ENCODE assay signal across 10 mouse cellular contexts in the genomic region with DNA sequence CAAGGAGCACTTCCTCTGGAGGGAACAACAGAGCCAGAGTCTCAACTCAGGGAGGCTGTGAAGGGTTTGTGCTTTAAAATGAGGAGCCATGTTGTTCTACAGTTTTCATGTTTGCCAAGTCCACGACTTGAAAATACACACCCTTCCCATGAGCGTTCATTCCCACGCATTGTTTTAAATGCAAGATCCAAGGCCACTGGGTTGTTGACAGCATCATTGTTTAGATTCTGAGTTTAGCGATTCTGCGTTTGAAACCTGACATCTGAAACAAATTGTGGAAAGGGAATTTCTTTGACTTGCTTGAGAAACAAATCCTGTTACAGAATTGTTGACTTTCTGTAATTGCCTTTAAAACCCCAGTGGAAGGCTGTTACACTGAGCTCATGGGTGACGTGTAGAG.
DNase-seq lines count a peak whose midpoint lies in the region; ATAC-seq lines count a peak whose summit lies in the region.
"Had no signal": no experiment of that assay in that cellular context is flagged by ENCODE, and none has a peak within 500 bp of the region (broad histone marks: within the 10 kb centered on the region; RNA-seq: fewer than 3 reads in every experiment).

No protein-coding gene starts in this region.

- ATAC-seq in hindbrain, embryonic 12.5 days (ENCODE audit: low FRiP score): no peak
- ATAC-seq in midbrain, embryonic 12.5 days (ENCODE audit: low FRiP score, low read depth): no peak

- peak overlapping the region; percentile 88 for H3K27ac ChIP-seq in heart, embryonic 10.5 days
- H3K27ac ChIP-seq in embryonic facial prominence, embryonic 10.5 days (replicated peaks): peak overlapping the region; percentile 93
- peak overlapping the region; percentile 93 for H3K27ac ChIP-seq in hindbrain, embryonic 12.5 days
- peak overlapping the region; percentile 98 for H3K27ac ChIP-seq in midbrain, embryonic 12.5 days (replicated peaks)
- H3K27ac ChIP-seq: liver, embryonic 14.5 days had no signal

- H3K4me2 ChIP-seq in hindbrain, embryonic 12.5 days (replicated peaks): peak overlapping the region; percentile 35
- peak overlapping the region; percentile 41 for H3K4me2 ChIP-seq in midbrain, embryonic 12.5 days (replicated peaks)

- no peaks in the 10 kb centered on the region for H3K27me3 ChIP-seq in heart, embryonic 10.5 days (ENCODE audit: insufficient read depth, poor library complexity, severe bottlenecking)
- peaks cover 4% of the 10 kb centered on the region; the same call in 1 of the 2 replicates for H3K27me3 ChIP-seq in embryonic facial prominence, embryonic 10.5 days (replicated peaks; ENCODE audit: low read depth, poor library complexity, severe bottlenecking)
- no peaks in the 10 kb centered on the region for H3K27me3 ChIP-seq in hindbrain, embryonic 12.5 days
- peaks cover under 1% of the 10 kb centered on the region; the same call in 1 of the 2 replicates for H3K27me3 ChIP-seq in midbrain, embryonic 12.5 days

- H3K36me3 ChIP-seq in heart, embryonic 10.5 days: no peaks in the 10 kb centered on the region
- H3K36me3 ChIP-seq in embryonic facial prominence, embryonic 10.5 days (replicated peaks): no peaks in the 10 kb centered on the region
- H3K36me3 ChIP-seq in hindbrain, embryonic 12.5 days: no peaks in the 10 kb centered on the region
- H3K36me3 ChIP-seq in midbrain, embryonic 12.5 days: no peaks in the 10 kb centered on the region

- WGBS in heart, embryonic 10.5 days: 72% methylated on average over 6 of the region's 6 CpGs
- WGBS in embryonic facial prominence, embryonic 10.5 days: 58% methylated on average over 6 of the region's 6 CpGs
- WGBS in hindbrain, embryonic 12.5 days: 48% methylated on average over 6 of the region's 6 CpGs
- 48% methylated on average over 6 of the region's 6 CpGs for WGBS in midbrain, embryonic 12.5 days

- no peak overlapping the region; the same call in 1 of the 2 replicates for H3K9ac ChIP-seq in hindbrain, embryonic 12.5 days
- peak overlapping the region; percentile 43; the same call in 1 of the 2 replicates for H3K9ac ChIP-seq in midbrain, embryonic 12.5 days (replicated peaks)
- H3K9ac ChIP-seq: liver, embryonic 14.5 days had no signal

- peak overlapping the region; percentile 36; the same call in 1 of the 2 replicates for H3K4me3 ChIP-seq in heart, embryonic 10.5 days
- H3K4me3 ChIP-seq in embryonic facial prominence, embryonic 10.5 days: peak overlapping the region; percentile 38
- no peak overlapping the region for H3K4me3 ChIP-seq in hindbrain, embryonic 12.5 days
- peak overlapping the region; percentile 17; the same call in 1 of the 2 replicates for H3K4me3 ChIP-seq in midbrain, embryonic 12.5 days

- DNase-seq in heart, embryonic 10.5 days (ENCODE audit: low spot score): peak; percentile 19
- no peak for DNase-seq in heart, postnatal 4 days
- DNase-seq in embryonic facial prominence, embryonic 10.5 days (ENCODE audit: low spot score): no peak
- DNase-seq in T-cell, adult 2 months (ENCODE audit: low spot score): no peak
- DNase-seq in adrenal gland, adult 8-10 months: no peak
- DNase-seq in embryo, embryonic 10 days (ENCODE audit: low spot score): no peak
- DNase-seq: kidney, adult 9 months had no signal

- H3K9me3 ChIP-seq in heart, embryonic 10.5 days: no peaks in the 10 kb centered on the region
- no peaks in the 10 kb centered on the region for H3K9me3 ChIP-seq in embryonic facial prominence, embryonic 10.5 days
- no peaks in the 10 kb centered on the region for H3K9me3 ChIP-seq in hindbrain, embryonic 12.5 days (replicated peaks)
- no peaks in the 10 kb centered on the region for H3K9me3 ChIP-seq in midbrain, embryonic 12.5 days

- peaks cover 29% of the 10 kb centered on the region for H3K4me1 ChIP-seq in heart, embryonic 10.5 days
- peaks cover 36% of the 10 kb centered on the region for H3K4me1 ChIP-seq in embryonic facial prominence, embryonic 10.5 days
- peaks cover 24% of the 10 kb centered on the region for H3K4me1 ChIP-seq in hindbrain, embryonic 12.5 days
- H3K4me1 ChIP-seq in midbrain, embryonic 12.5 days: peaks cover 38% of the 10 kb centered on the region
